Mouse (Mus musculus) testis, adult 2 months (tissue): ENCODE measurements around the gene Trim44.

ENCODE experiments used
- CTCF ChIP-seq: fragments of 200-500 bp; IDR thresholded peaks from 2 replicates; pipeline ENCODE4 v1.5.1; 2012; ENCODE audit warnings: low read depth, mild to moderate bottlenecking, inconsistent platforms, low read length, moderate library complexity; ENCODE audit not compliant: control insufficient read depth, insufficient read depth, insufficient replicate concordance
- POLR2A ChIP-seq: fragments of 200-500 bp; IDR thresholded peaks from 2 replicates; pipeline ENCODE4 v1.6.1; 2012; ENCODE audit warnings: low read depth, mild to moderate bottlenecking, inconsistent platforms, low read length, moderate library complexity; ENCODE audit not compliant: control insufficient read depth

- TF ChIP-seq CTCF (no peak), POLR2A (no peak)
These were observed 23.1 kb downstream of the Trim44 start for GRCm38 (mm10) chr2:102384496-102384895.
